Mouse (Mus musculus): ENCODE measurements at regions not wholly inside any gene's neighbourhood (a gene's known extent, or its start where the extent isn't known, plus 50 kb on each side); places are given as distances from the start of the nearest gene placed in this dataset.
A peak's percentile ranks its signal among the peaks of the same experiment; 100 is the strongest.
"Not testable (repeated sequence)": the region's sequence is repeated elsewhere in the genome, so short reads cannot be mapped to it uniquely, and the experiment has no call there.

GRCm38 (mm10) chr11:31615107-31615811 is 56.4 kb downstream of the Bod1 start:
- intact Hi-C loops (cut with DNase I): loop anchor here (2.0 to 5.0 kb wide), 2 partner anchors 243 to 366 kb away; partner anchors contain the start of gene Stc2
- DNase-seq: peak; percentile 66 to 74

- DNase-seq: no peak
- intact Hi-C loops (cut with DNase I): loop anchor here (2.0 kb wide), 1 partner anchor 366 kb away; no protein-coding TSS in a partner anchor
These were observed 57.3 kb downstream of the Bod1 start for GRCm38 (mm10) chr11:31614394-31614713.

- intact Hi-C loops (cut with DNase I): loop anchor here (2.0 kb wide), 1 partner anchor 365 kb away; no protein-coding TSS in a partner anchor
- DNase-seq: no peak
These were observed 57.8 kb downstream of the Bod1 start for GRCm38 (mm10) chr11:31613688-31614393.

GRCm38 (mm10) chr11:31608458-31608857 is 63.2 kb downstream of the Bod1 start:
- no peak for DNase-seq
- intact Hi-C loops (cut with DNase I): no loop called here

- intact Hi-C loops (cut with DNase I): loop anchor here (5.0 kb wide), 1 partner anchor 229 kb away; the partner anchor contains the start of gene Stc2
- no peak for DNase-seq
These were observed 70.2 kb downstream of the Bod1 start for GRCm38 (mm10) chr11:31601499-31601898.

- intact Hi-C loops (cut with DNase I): no loop called here
- DNase-seq: no peak
These were observed 78.1 kb downstream of the Bod1 start for GRCm38 (mm10) chr11:31593604-31594003.

GRCm38 (mm10) chr11:31592061-31592460 is 79.6 kb downstream of the Bod1 start:
- intact Hi-C loops (cut with DNase I): no loop called here
- DNase-seq: no peak

- intact Hi-C loops (cut with DNase I): no loop called here
- DNase-seq: peak in 1 of 2 experiments; percentile 42
These were observed 80.6 kb downstream of the Bod1 start for GRCm38 (mm10) chr11:31591037-31591554.

- no peak for DNase-seq
- intact Hi-C loops (cut with DNase I): no loop called here
These were observed 96.7 kb downstream of the Bod1 start for GRCm38 (mm10) chr11:31574941-31575340.

GRCm38 (mm10) chr11:31564742-31565510 is 106.8 kb downstream of the Bod1 start:
- intact Hi-C loops (cut with DNase I): no loop called here
- peak; percentile 74 to 75 for DNase-seq

- intact Hi-C loops (cut with DNase I): no loop called here
- peak; percentile 75 to 80 for DNase-seq
These were observed 107.6 kb downstream of the Bod1 start for GRCm38 (mm10) chr11:31563826-31564741.

GRCm38 (mm10) chr11:31562954-31563353 is 108.7 kb downstream of the Bod1 start:
- intact Hi-C loops (cut with DNase I): no loop called here
- no peak for DNase-seq

GRCm38 (mm10) chr11:31560775-31561174 is 110.9 kb downstream of the Bod1 start:
- intact Hi-C loops (cut with DNase I): no loop called here
- DNase-seq: no peak

GRCm38 (mm10) chr11:31555042-31555441 is 116.6 kb downstream of the Bod1 start:
- intact Hi-C loops (cut with DNase I): loop anchor here (2.0 kb wide), 1 partner anchor 48 kb away; no protein-coding TSS in a partner anchor
- peak; percentile 75 to 81 for DNase-seq

- intact Hi-C loops (cut with DNase I): no loop called here
These were observed 119.9 kb downstream of the Bod1 start for GRCm38 (mm10) chr11:31551614-31552271.

GRCm38 (mm10) chr11:31550747-31551613 is 120.7 kb downstream of the Bod1 start:
- peak; percentile 84 to 89 for DNase-seq
- intact Hi-C loops (cut with DNase I): no loop called here

More at GRCm38 (mm10) chr11:31551614-31552271, 119.9 kb downstream of the Bod1 start:
- peak in 1 of 2 experiments; percentile 9 for DNase-seq

GRCm38 (mm10) chr11:31545514-31545913 is 126.2 kb downstream of the Bod1 start:
- intact Hi-C loops (cut with DNase I); DNase-seq: not testable (repeated sequence)

GRCm38 (mm10) chr11:31542635-31543219 is 129.0 kb downstream of the Bod1 start:
- intact Hi-C loops (cut with DNase I): no loop called here
- DNase-seq: peak; percentile 61 to 69
